Mouse (Mus musculus) stomach, embryonic 16.5 days (tissue): Measurements from ENCODE around the gene B3galt4. TPM values are rescaled to one million over a fixed set of nuclear protein-coding genes. Genes with fewer than 3 reads are reported as not detected.

Experiments
- ATAC-seq: fragments of 200-750 bp; cut with Nextera tagmentation; 2 replicates; pipeline ENCODE4 v1.8.0; 2017; ENCODE audit warnings: moderate number of reproducible peaks, moderate TSS enrichment; ENCODE audit not compliant: insufficient read depth, low FRiP score
- H3K27ac ChIP-seq: fragments of 300-500 bp; sonication (generic); 2 replicates; pipeline ENCODE4 v1.5.1; 2014; ENCODE audit warnings: low read length
- H3K27me3 ChIP-seq: fragments of 300-500 bp; sonication (generic); 2 replicates; pipeline ENCODE4 v1.6.1; 2014; ENCODE audit warnings: low read length, control low read depth, mixed read lengths; ENCODE audit not compliant: control insufficient read depth, insufficient read depth
- H3K36me3 ChIP-seq: fragments of 300-500 bp; sonication (generic); 2 replicates; pipeline ENCODE4 v1.6.1; 2014; ENCODE audit warnings: low read length; ENCODE audit not compliant: control insufficient read depth, insufficient read depth
- H3K4me1 ChIP-seq: fragments of 300-500 bp; sonication (generic); 2 replicates; pipeline ENCODE4 v1.6.1; 2014; ENCODE audit warnings: low read length, control low read depth, mixed read lengths; ENCODE audit not compliant: control insufficient read depth, insufficient read depth
- H3K4me2 ChIP-seq: fragments of 300-500 bp; sonication (generic); 2 replicates; pipeline ENCODE4 v1.6.1; 2014; ENCODE audit warnings: low read depth, low read length, mixed read lengths
- H3K4me3 ChIP-seq: fragments of 300-500 bp; sonication (generic); replicated peaks from 2 replicates; pipeline ENCODE4 v1.5.1; 2014; ENCODE audit warnings: mild to moderate bottlenecking, low read length
- H3K9ac ChIP-seq: fragments of 300-500 bp; sonication (generic); 2 replicates; pipeline ENCODE4 v1.6.1; 2014; ENCODE audit warnings: low read length
- H3K9me3 ChIP-seq: fragments of 300-500 bp; sonication (generic); replicated peaks from 2 replicates; pipeline ENCODE4 v1.6.1; 2016; ENCODE audit warnings: low read length, control low read depth; ENCODE audit not compliant: control insufficient read depth
- WGBS: fragments of 180-500 bp; shearing (Covaris S2); extraction: QIAGEN DNeasy Blood & Tissue Kit; methylation state at CpG from one replicate; pipeline ENCODE4 v1.1.7; 2014; 5-methylcytosine and 5-hydroxymethylcytosine counted together
- polyA plus RNA-seq: library from polyadenylated mRNA; unstranded; fragments of >200 nt; fragmentation: Nextera tagmentation; extraction: Ambion mirVana; gene quantifications from 2 replicates; pipeline ENCODE4 v1.2.1, GENCODE M21; 2015

Gene B3galt4
- polyA plus RNA-seq, 1 experiment from 2014 or later = 8.6 TPM

DNA sequence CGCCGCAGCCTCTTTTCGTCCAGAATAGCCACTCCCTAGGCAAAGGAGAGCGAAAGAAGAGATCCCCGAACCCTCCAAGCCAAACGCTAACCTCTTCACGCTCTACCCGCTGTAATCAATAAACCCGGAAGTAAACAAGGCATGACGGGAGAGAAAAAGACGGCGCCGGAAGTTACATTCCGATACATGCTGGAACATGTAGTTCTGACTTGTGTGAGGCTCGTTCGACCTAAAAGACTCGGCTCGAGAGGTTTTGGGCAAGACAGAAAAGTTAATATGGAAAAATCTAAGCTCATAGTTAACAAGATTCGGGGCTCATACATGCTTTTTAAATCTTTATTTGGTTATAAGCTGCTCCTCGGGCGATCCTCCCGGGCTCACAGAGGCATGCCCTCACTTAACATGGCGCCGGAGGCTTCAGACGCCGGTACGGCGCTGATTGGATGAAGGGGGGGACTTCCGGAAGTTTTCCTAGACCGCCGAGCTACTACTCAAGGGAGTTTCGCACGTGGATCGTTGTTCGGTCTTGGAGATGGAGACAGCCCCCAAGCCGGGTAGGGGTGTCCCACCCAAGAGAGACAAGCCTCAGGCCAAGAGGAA lies 11.0 kb downstream of the B3galt4 start, which contains the start of the genes Pfdn6 and Wdr46:
Gene Pfdn6, minus strand, starts transcription at position 138 of the 600 bp plus-strand sequence.
Gene Wdr46, plus strand, starts transcription at position 455 of the 600 bp plus-strand sequence.
- Histone ChIP-seq H3K4me1 (peaks cover 16% of the 10 kb centered on the region), H3K4me2 (peak within 1 kb of the TSS; percentile 95), H3K9ac (peak within 1 kb of the TSS; percentile 92), H3K27ac (peak within 1 kb of the TSS; percentile 50; the same call in 1 of the 2 replicates), H3K9me3 (no peaks in the 10 kb centered on the region), H3K36me3 (peaks cover 12% of the 10 kb centered on the region; the same call in 1 of the 2 replicates), H3K27me3 (no peaks in the 10 kb centered on the region), H3K4me3 (peak within 1 kb of the TSS; percentile 94)
- ATAC-seq = peak; percentile 88
- WGBS = under 1% methylated on average over 36 of the region's 36 CpGs

DNA sequence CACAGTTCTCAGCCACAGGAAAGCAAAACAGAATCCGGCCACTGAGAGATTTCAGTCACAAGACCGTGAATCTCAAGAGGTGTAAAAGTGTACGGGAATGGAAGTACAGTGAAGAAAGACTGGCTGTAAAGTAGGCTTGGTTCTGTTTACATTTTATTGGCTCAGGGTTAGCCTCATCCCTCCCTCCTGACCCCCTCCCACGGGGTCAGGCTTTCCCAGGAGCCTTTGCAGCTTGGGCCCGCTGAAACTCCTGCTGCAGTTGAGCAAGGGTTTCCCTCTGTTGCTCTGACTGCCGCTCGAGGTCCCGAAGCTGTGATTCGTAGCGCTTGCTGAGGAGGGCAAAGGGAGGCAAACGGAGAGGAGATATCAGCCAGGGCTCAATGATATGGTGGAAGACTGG lies 12.5 kb downstream of the B3galt4 start:
- Histone ChIP-seq H3K4me1 (peaks cover 16% of the 10 kb centered on the region), H3K27ac (no peak overlapping the region), H3K9me3 (no peaks in the 10 kb centered on the region), H3K4me2 (no peak overlapping the region), H3K27me3 (no peaks in the 10 kb centered on the region), H3K4me3 (no peak overlapping the region), H3K9ac (no peak overlapping the region), H3K36me3 (peaks cover 12% of the 10 kb centered on the region; the same call in 1 of the 2 replicates)
- 76% methylated on average over 11 of the region's 11 CpGs for WGBS
- no peak for ATAC-seq

DNA sequence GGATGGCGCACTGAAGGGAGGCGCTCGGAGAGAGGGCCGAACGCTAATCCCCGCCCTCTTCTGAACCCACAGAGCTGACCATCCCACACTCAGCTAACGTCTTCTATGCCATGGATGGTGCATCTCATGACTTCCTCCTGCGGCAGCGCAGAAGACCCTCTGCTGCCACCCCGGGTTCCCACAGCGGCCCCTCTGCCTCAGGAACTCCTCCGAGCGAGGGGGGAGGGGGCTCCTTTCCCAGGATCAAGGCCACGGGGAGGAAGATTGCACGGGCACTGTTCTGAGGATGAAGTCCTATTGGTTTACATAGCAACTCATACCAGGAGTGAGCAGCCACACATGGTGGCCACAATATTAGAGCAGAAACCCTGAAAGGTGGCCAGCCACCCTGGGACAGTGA lies 14.3 kb downstream of the B3galt4 start:
- WGBS = 81% methylated on average over 15 of the region's 15 CpGs
- H3K27me3 ChIP-seq = no peaks in the 10 kb centered on the region
- no peak overlapping the region for H3K4me2 ChIP-seq
- no peak overlapping the region for H3K9ac ChIP-seq
- H3K27ac ChIP-seq = no peak overlapping the region
- H3K36me3 ChIP-seq = 0 out of 2 replicates have a peak, but pooled peaks cover 8% of the 10 kb centered on the region
- no peaks in the 10 kb centered on the region for H3K9me3 ChIP-seq
- ATAC-seq = no peak
- H3K4me1 ChIP-seq = peaks cover 16% of the 10 kb centered on the region
- H3K4me3 ChIP-seq = no peak overlapping the region

DNA sequence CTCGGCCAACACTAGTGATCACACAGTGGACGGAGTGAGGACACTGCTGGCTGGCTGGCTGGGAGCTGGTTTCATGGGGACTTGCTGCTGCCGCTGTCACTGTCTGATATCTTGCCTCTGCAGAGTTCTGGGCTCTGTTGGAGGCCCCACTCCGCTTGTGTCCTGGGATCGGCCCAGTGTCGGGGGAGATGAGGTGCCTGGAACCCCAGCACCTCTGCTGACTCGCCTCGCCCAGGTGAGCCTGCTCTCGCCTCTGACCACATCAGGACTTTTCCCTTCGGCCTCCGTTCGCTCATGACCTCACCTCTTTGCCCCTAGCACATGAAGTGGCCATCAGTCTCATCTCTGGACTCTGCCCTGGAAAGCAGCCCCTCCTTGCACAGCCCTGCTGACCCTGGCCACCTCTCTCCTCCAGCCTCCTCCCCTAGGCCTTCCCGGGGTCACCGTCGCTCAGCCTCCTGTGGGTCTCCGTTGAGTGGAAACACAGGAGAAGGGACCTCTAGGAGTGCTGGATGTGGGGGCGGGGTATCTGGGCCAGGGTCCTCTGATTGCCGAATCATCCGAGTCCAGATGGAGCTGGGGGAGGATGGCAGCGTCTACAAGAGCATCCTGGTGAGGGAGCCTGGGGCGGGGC lies 15.7 kb downstream of the B3galt4 start:
- Histone ChIP-seq H3K4me2 (no peak overlapping the region), H3K27ac (no peak overlapping the region), H3K36me3 (0 out of 2 replicates have a peak, but pooled peaks cover 8% of the 10 kb centered on the region), H3K4me1 (peaks cover 19% of the 10 kb centered on the region), H3K27me3 (no peaks in the 10 kb centered on the region), H3K9ac (no peak overlapping the region), H3K9me3 (no peaks in the 10 kb centered on the region), H3K4me3 (no peak overlapping the region)
- WGBS = 82% methylated on average over 21 of the region's 21 CpGs
- no peak for ATAC-seq

DNA sequence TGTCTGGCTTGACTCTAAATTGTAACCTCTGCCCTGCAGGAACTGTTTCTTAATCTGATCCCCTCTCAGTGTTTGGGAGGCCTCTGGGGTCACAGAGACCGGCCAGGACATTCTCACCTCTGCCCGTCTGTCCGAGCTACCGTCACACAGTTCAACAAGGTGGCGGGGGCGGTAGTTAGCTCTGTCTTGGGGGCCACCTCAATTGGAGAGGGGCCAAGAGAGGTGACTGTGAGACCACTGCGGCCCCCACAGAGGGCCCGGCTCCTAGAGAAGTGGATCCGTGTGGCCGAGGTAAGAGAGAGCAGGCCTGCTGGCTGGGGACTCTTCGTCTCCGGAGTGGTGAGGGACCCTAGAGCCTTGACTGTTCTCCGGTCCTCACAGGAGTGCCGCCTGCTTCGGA lies 18.3 kb downstream of the B3galt4 start:
- WGBS = 91% methylated on average over 15 of the region's 15 CpGs
- Histone ChIP-seq H3K9me3 (no peaks in the 10 kb centered on the region), H3K4me2 (no peak overlapping the region), H3K27me3 (no peaks in the 10 kb centered on the region), H3K9ac (no peak overlapping the region), H3K36me3 (0 out of 2 replicates have a peak, but pooled peaks cover 8% of the 10 kb centered on the region), H3K4me1 (peaks cover 17% of the 10 kb centered on the region), H3K27ac (no peak overlapping the region), H3K4me3 (no peak overlapping the region)
- ATAC-seq = no peak

DNA sequence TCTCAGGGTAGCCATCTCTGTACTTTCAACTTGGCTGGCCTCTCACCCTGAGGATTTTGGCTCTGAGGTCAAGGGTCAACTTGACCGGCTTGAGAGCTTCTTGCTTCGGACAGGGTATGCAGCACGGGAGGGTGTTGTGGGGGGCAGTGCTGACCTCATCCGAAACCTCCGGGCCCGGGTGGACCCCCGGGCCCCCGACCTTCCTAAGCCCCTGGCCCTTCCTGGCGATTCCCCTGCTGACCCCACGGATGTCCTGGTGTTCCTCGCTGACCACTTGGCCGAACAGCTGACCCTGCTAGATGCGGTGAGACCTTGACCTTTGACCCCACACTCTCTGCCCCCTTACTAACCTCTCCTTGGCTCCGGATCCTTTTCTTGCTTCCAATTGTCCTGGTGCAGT lies 18.8 kb downstream of the B3galt4 start:
- Histone ChIP-seq H3K27ac (no peak overlapping the region), H3K27me3 (no peaks in the 10 kb centered on the region), H3K4me2 (no peak overlapping the region), H3K4me1 (peaks cover 19% of the 10 kb centered on the region), H3K36me3 (0 out of 2 replicates have a peak, but pooled peaks cover 8% of the 10 kb centered on the region), H3K9me3 (no peaks in the 10 kb centered on the region), H3K9ac (no peak overlapping the region), H3K4me3 (no peak overlapping the region)
- ATAC-seq = no peak
- WGBS = 85% methylated on average over 14 of the region's 14 CpGs

DNA sequence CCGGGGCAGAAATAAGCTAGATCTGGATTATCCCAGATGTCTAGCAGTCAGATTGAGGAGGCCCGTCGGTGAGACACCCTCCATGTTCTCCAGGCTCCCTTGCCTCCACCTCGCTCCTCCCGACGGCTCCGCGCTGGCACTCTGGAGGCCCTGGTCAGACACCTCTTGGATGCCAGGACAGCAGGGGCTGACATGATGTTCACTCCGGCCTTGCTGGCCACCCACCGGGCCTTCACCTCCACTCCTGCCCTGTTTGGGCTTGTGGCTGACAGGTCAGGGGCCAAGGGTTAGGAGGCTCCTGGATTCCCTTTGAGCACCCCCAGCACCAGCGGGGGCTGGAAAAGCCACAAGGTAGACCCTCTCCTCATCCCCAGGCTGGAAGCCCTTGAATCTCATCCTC lies 19.3 kb downstream of the B3galt4 start:
- WGBS = 94% methylated on average over 11 of the region's 11 CpGs
- peaks cover 19% of the 10 kb centered on the region for H3K4me1 ChIP-seq
- H3K9ac ChIP-seq = peak overlapping the region; percentile 21; the same call in 1 of the 2 replicates
- ATAC-seq = no peak
- peak overlapping the region; percentile 63; the same call in 1 of the 2 replicates for H3K4me3 ChIP-seq
- H3K9me3 ChIP-seq = no peaks in the 10 kb centered on the region
- H3K36me3 ChIP-seq = 0 out of 2 replicates have a peak, but pooled peaks cover 8% of the 10 kb centered on the region
- H3K27ac ChIP-seq = no peak overlapping the region
- H3K4me2 ChIP-seq = peak overlapping the region; percentile 68; the same call in 1 of the 2 replicates
- H3K27me3 ChIP-seq = no peaks in the 10 kb centered on the region

GRCm38 (mm10) chr17:33931159-33931866 lies 20.0 kb downstream of the B3galt4 start:
- peak overlapping the region; percentile 68 for H3K4me2 ChIP-seq
- peaks cover 19% of the 10 kb centered on the region for H3K4me1 ChIP-seq
- no peak for ATAC-seq
- peak overlapping the region; percentile 82 for H3K9ac ChIP-seq
- peak overlapping the region; percentile 63 for H3K4me3 ChIP-seq
- H3K36me3 ChIP-seq = 0 out of 2 replicates have a peak, but pooled peaks cover 8% of the 10 kb centered on the region
- H3K27ac ChIP-seq = peak overlapping the region; percentile 99
- H3K27me3 ChIP-seq = no peaks in the 10 kb centered on the region
- WGBS = 36% methylated on average over 18 of the region's 18 CpGs
- H3K9me3 ChIP-seq = no peaks in the 10 kb centered on the region
